Mouse (Mus musculus) liver, postnatal 0 days (tissue): ENCODE measurements around the gene Krtap5-1. TPM values are rescaled to one million over a fixed set of nuclear protein-coding genes. Genes with fewer than 3 reads are reported as not detected.
A peak's percentile ranks its signal among the peaks of the same experiment; 100 is the strongest.
"Not testable (repeated sequence)": the region's sequence is repeated elsewhere in the genome, so short reads cannot be mapped to it uniquely, and the experiment has no call there.

Source experiments
- ATAC-seq: fragments of 200-750 bp; cut with Nextera tagmentation; 2 replicates; pipeline ENCODE4 v1.8.0; 2017; ENCODE audit warnings: mild to moderate bottlenecking, moderate library complexity
- DNase-seq: peaks from one replicate; pipeline ENCODE4 v3.0.0-alpha.2; 2016
- H3K27ac ChIP-seq: fragments of 300-500 bp; sonication (generic); 2 replicates; pipeline ENCODE4 v1.5.1; 2014; ENCODE audit warnings: antibody characterized with exemption, moderate library complexity, mild to moderate bottlenecking, low read depth
- H3K27me3 ChIP-seq: fragments of 300-500 bp; sonication (generic); 2 replicates; pipeline ENCODE4 v1.6.1; 2014; ENCODE audit warnings: low read length, control low read depth, mixed read lengths; ENCODE audit not compliant: insufficient read depth
- H3K36me3 ChIP-seq: fragments of 300-500 bp; sonication (generic); replicated peaks from 2 replicates; pipeline ENCODE4 v1.6.1; 2014; ENCODE audit warnings: mild to moderate bottlenecking, control low read depth, low read length, moderate library complexity, mixed read lengths; ENCODE audit not compliant: insufficient read depth
- H3K4me1 ChIP-seq: fragments of 300-500 bp; sonication (generic); 2 replicates; pipeline ENCODE4 v1.6.1; 2014; ENCODE audit warnings: antibody characterized with exemption, mild to moderate bottlenecking, control low read depth; ENCODE audit not compliant: insufficient read depth
- H3K4me2 ChIP-seq: fragments of 300-500 bp; sonication (generic); 2 replicates; pipeline ENCODE4 v1.6.1; 2014; ENCODE audit warnings: low read depth, mild to moderate bottlenecking, low read length, moderate library complexity, mixed read lengths
- H3K4me3 ChIP-seq: fragments of 300-500 bp; sonication (generic); 2 replicates; pipeline ENCODE4 v1.5.1; 2014; ENCODE audit warnings: low read depth, low read length
- H3K9ac ChIP-seq: fragments of 300-500 bp; sonication (generic); replicated peaks from 2 replicates; pipeline ENCODE4 v1.6.1; 2014; ENCODE audit warnings: mild to moderate bottlenecking, moderate library complexity
- H3K9me3 ChIP-seq: fragments of 300-500 bp; sonication (generic); 2 replicates; pipeline ENCODE4 v1.6.1; 2016; ENCODE audit warnings: mild to moderate bottlenecking, control low read depth, low read length, mixed read lengths
- CTCF ChIP-seq: sonication (generic); IDR thresholded peaks from 2 replicates; pipeline ENCODE4 v1.5.1; 2016; ENCODE audit warnings: antibody characterized with exemption, low read depth
- EP300 ChIP-seq: IDR thresholded peaks from 2 replicates; pipeline ENCODE4 v1.6.1; 2016; ENCODE audit warnings: antibody characterized with exemption, low read depth, mild to moderate bottlenecking
- WGBS: fragments of 180-500 bp; shearing (Covaris S2); extraction: QIAGEN DNeasy Blood & Tissue Kit; methylation state at CpG from one replicate; pipeline ENCODE4 v1.1.7; 2014; ENCODE audit not compliant: insufficient replicate concordance; 5-methylcytosine and 5-hydroxymethylcytosine counted together
- polyA plus RNA-seq: library from polyadenylated mRNA; unstranded; fragments of >200 nt; fragmentation: Nextera tagmentation; extraction: Ambion mirVana; gene quantifications from 2 replicates; pipeline ENCODE4 v1.2.1, GENCODE M21; 2015

The Krtap5-1 gene
- polyA plus RNA-seq, 1 experiment from 2014 or later: not detected

GRCm38 (mm10) chr7:142295418-142295817, 1.5 kb downstream of the Krtap5-1 start:
- Histone ChIP-seq H3K9ac (no peak overlapping the region), H3K27me3 (no peaks in the 10 kb centered on the region), H3K4me3 (no peak overlapping the region), H3K4me1 (no peaks in the 10 kb centered on the region), H3K4me2 (no peak overlapping the region), H3K36me3 (no peaks in the 10 kb centered on the region), H3K27ac (no peak overlapping the region), H3K9me3 (no peaks in the 10 kb centered on the region)
- DNase-seq: no peak
- TF ChIP-seq EP300 (no peak), CTCF (no peak)
- ATAC-seq: no peak

- peak; percentile 17; the same call in 1 of the 2 replicates for ATAC-seq
- H3K4me1 ChIP-seq, H3K36me3 ChIP-seq, H3K4me2 ChIP-seq, H3K4me3 ChIP-seq, H3K9me3 ChIP-seq, H3K27ac ChIP-seq, H3K27me3 ChIP-seq, H3K9ac ChIP-seq: not testable (repeated sequence)
- TF ChIP-seq CTCF: peak; percentile 67
- DNase-seq: peak; percentile 59
- 3% methylated on average over 2 of the region's 2 CpGs for WGBS
Observed at GRCm38 (mm10) chr7:142293851-142294250, 3.1 kb downstream of the Krtap5-1 start.

GRCm38 (mm10) chr7:142285910-142286612, 10.9 kb downstream of the Krtap5-1 start:
- not testable (repeated sequence) for H3K27ac ChIP-seq, H3K9me3 ChIP-seq, H3K36me3 ChIP-seq, H3K4me3 ChIP-seq, ATAC-seq, H3K9ac ChIP-seq, H3K4me2 ChIP-seq, H3K4me1 ChIP-seq, DNase-seq
- 64% methylated on average over 9 of the region's 9 CpGs for WGBS
- H3K27me3 ChIP-seq: peaks cover 13% of the 10 kb centered on the region; the same call in 1 of the 2 replicates

- Histone ChIP-seq H3K4me3 (no peak overlapping the region), H3K9ac (no peak overlapping the region), H3K36me3 (no peaks in the 10 kb centered on the region), H3K27ac (no peak overlapping the region), H3K27me3 (peaks cover 13% of the 10 kb centered on the region; the same call in 1 of the 2 replicates), H3K9me3 (no peaks in the 10 kb centered on the region), H3K4me2 (peak overlapping the region; percentile 75), H3K4me1 (0 out of 2 replicates have a peak, but pooled peaks cover 5% of the 10 kb centered on the region)
- 0 out of 2 replicates have a peak, but pooled peaks have one; percentile 25 for ATAC-seq
- WGBS: 21% methylated on average over 23 of the region's 23 CpGs
- no peak for DNase-seq
- no peak for TF ChIP-seq EP300
- peak; percentile 43 for TF ChIP-seq CTCF
Observed at GRCm38 (mm10) chr7:142285130-142285835, 11.6 kb downstream of the Krtap5-1 start.

GRCm38 (mm10) chr7:142284615-142285080, 12.3 kb downstream of the Krtap5-1 start:
- peak overlapping the region; percentile 56 for H3K9ac ChIP-seq
- TF ChIP-seq CTCF (peak; percentile 78), EP300 (no peak)
- H3K36me3 ChIP-seq: no peaks in the 10 kb centered on the region
- peak overlapping the region; percentile 75 for H3K4me2 ChIP-seq
- ATAC-seq: peak; percentile 81
- DNase-seq: peak; percentile 90
- no peaks in the 10 kb centered on the region for H3K9me3 ChIP-seq
- under 1% methylated on average over 19 of the region's 19 CpGs for WGBS
- peaks cover 13% of the 10 kb centered on the region; the same call in 1 of the 2 replicates for H3K27me3 ChIP-seq
- 0 out of 2 replicates have a peak overlapping the region, but pooled peaks have one; percentile 9 for H3K27ac ChIP-seq
- H3K4me3 ChIP-seq: peak overlapping the region; percentile 50
- 0 out of 2 replicates have a peak, but pooled peaks cover 5% of the 10 kb centered on the region for H3K4me1 ChIP-seq

- Histone ChIP-seq H3K27me3 (peaks cover 13% of the 10 kb centered on the region; the same call in 1 of the 2 replicates), H3K27ac (0 out of 2 replicates have a peak overlapping the region, but pooled peaks have one; percentile 9), H3K9ac (peak overlapping the region; percentile 56), H3K4me2 (peak overlapping the region; percentile 75), H3K4me1 (0 out of 2 replicates have a peak, but pooled peaks cover 5% of the 10 kb centered on the region), H3K36me3 (no peaks in the 10 kb centered on the region), H3K4me3 (peak overlapping the region; percentile 50), H3K9me3 (no peaks in the 10 kb centered on the region)
- DNase-seq: peak; percentile 57
- peak; percentile 76 for ATAC-seq
- under 1% methylated on average over 38 of the region's 38 CpGs for WGBS
- TF ChIP-seq EP300 (no peak), CTCF (peak; percentile 13; the same call in 1 of the 2 replicates)
Observed at GRCm38 (mm10) chr7:142284023-142284591, 12.8 kb downstream of the Krtap5-1 start.

- H3K4me2 ChIP-seq, H3K4me3 ChIP-seq, ATAC-seq, H3K9me3 ChIP-seq, H3K36me3 ChIP-seq, DNase-seq, H3K9ac ChIP-seq, H3K27ac ChIP-seq, H3K4me1 ChIP-seq: not testable (repeated sequence)
- peaks cover 13% of the 10 kb centered on the region; the same call in 1 of the 2 replicates for H3K27me3 ChIP-seq
- 52% methylated on average over 2 of the region's 2 CpGs for WGBS
Observed at GRCm38 (mm10) chr7:142282847-142283246, 14.1 kb downstream of the Krtap5-1 start.
